Mouse (Mus musculus) brain, embryonic 14.5 days (tissue): ENCODE data around the gene Arl5a.

Experiments used
- CTCF ChIP-seq: fragments of 200-500 bp; IDR thresholded peaks from 2 replicates; pipeline ENCODE4 v1.5.1; 2012; ENCODE audit warnings: inconsistent platforms, mild to moderate bottlenecking, moderate library complexity, borderline replicate concordance; ENCODE audit not compliant: insufficient read depth, insufficient read length; ENCODE audit errors: extremely low read depth
- POLR2A ChIP-seq: fragments of 200-500 bp; IDR thresholded peaks from 2 replicates; pipeline ENCODE4 v1.6.1; 2012; ENCODE audit warnings: mild to moderate bottlenecking, inconsistent platforms, borderline replicate concordance; ENCODE audit not compliant: poor library complexity, insufficient read depth, insufficient read length, severe bottlenecking; ENCODE audit errors: extremely low read depth

DNA sequence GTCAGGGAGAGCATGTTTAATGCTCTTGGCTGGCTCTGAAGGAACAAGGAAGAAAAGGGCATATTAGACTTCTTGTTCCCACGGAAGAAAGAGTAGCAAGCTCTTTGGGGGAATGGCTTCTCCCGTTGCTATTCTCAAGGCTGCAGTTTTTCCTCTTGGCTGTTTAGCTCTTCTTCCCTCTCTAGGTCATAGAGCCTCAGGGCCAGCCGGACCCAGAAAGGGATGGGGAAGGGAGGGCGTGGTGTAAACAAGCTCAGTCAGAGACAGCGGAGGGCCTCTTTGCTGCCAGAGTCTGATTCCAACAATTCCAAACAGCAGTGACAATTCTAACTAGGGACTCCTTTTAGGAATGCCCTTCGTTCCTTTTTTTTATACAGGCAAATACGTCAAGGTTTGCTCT is 38.7 kb downstream of the Arl5a start:
- TF ChIP-seq CTCF = no peak
- TF ChIP-seq POLR2A = no peak
